Mouse (Mus musculus) frontal cortex, adult (tissue): Measurements from ENCODE around the gene Ss18l2.

Experiments used
- ATAC-seq: cut with Nextera tagmentation; 2 replicates; pipeline ENCODE4 v1.9.2; 2017; ENCODE audit warnings: mild to moderate bottlenecking, moderate library complexity, mixed read lengths; ENCODE audit not compliant: low TSS enrichment

The Ss18l2 gene

DNA sequence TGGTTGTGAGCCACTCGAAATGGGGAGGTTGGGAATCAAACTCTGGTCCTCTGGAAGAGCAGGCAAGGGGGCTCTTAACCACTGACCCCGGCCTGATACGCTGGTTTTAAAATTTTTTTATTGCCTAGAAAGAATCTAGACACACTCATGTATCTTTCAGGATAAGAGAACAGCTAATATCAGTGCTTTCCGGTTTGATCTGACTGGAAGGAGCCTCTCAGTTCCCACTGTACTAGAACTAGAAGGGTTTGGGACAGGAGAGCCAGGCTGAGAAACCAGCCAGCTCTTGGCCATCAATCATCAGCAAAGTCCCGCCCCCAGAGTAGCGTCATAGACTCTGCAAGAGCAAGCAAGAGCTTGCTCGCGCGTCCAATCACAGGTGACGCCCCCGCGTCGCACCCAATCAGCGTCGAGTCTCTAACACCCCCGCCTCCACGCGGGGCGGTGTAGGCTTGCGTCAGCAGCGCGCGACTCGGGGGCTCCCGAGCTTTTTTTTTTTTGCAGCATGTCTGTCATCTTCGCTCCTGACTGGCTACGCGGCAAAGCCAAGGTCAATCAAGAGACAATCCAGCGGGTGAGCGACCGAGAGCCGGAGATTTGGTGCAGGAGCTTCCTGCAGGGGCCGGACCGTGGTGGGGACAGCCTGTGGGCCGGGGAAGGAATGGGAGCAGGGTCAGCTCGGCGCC, at the start of gene Ss18l2:
TSS of gene Ss18l2 (plus strand) at position 432 of the 686 bp plus-strand sequence.
- ATAC-seq: peak; percentile 84

DNA sequence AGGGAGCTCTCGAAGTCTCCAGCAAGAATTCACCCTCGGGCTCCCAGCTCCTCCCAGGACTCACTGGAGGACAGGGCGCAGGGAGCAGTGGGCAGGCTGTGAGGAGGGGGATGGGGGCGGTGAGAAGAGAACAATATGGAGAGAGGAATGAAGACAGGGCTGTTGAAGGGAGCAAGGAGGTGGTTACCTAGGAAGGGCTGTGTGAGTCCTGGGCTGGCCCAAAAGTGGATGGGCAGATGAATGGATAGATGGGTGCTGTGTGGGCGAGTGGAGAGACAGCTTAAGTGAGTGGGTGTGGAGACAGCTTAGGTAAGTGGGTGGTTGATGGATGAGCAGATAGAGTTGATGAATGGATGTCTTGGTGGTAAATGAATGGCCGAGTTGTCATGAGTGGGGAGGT, 46.7 kb upstream of the Ss18l2 start:
- ATAC-seq: peak; percentile 20; the same call in 1 of the 2 replicates

GRCm38 (mm10) chr9:121664104-121664503, 46.0 kb upstream of the Ss18l2 start:
- ATAC-seq: peak; percentile 38

- ATAC-seq: peak; percentile 35
Observed at GRCm38 (mm10) chr9:121666957-121667630, 43.0 kb upstream of the Ss18l2 start.

DNA sequence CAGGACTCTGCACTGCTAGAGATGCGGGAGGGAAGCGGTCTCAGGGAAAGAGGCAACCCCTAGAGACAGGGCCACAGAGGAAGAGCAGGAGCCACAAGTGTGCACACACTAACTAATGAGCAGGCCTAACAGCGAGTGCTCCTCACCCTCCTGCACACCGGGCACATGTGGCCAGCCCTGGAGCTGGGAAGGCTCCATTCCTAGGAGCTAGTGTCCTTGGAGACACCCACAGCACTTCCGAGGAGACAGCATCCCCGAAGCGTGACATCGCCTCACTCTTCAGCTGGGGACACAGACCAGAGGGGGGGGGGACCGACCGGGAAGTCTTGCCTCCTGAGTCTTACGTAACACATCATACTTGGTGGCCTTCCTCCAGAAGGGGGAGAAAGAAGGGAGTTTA, 42.3 kb upstream of the Ss18l2 start:
- ATAC-seq: peak; percentile 19

GRCm38 (mm10) chr9:121669348-121669791, 40.8 kb upstream of the Ss18l2 start:
- ATAC-seq: no peak

DNA sequence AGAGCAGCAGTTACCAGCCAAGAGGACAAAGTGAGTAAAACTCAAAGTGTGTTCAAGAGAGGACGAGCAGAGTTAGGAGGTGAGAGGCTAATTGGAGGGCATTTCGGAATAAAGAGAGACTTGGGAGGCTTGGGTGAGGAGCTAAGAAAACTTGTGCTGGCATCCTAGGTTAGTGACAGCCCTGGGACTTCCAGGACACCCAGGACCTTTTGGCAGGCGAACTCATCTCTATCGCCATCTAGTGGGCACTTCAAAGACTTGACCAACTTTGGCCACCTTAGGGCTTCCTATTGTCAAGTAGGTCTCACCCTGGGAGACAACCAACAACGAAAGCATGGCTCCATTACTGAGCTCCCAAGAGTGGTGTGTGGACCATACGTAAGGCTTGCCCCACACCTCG, 38.8 kb upstream of the Ss18l2 start:
- no peak for ATAC-seq

- no peak for ATAC-seq
Observed at GRCm38 (mm10) chr9:121672311-121672710, 37.8 kb upstream of the Ss18l2 start.

GRCm38 (mm10) chr9:121673716-121674115, 36.4 kb upstream of the Ss18l2 start:
- ATAC-seq: no peak

DNA sequence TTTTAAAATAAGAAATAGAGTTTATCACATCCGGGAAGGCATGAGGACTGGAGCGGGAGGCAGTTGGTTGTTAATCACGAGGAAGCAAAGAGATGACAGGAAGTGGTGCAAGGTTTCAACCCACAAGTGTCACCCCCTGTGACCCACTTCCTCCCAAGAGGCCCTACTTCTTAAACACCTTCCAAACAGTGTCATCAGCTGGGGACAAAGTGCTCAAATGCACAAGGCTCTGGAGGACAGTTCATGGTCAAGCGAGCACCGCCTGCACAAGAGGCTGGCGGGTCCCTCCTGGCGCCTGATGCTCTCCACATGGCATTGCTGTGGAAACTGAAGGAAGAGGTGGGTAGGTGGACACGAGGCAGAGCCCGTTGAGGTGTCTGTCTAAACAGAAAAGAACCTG, 35.1 kb upstream of the Ss18l2 start:
- no peak for ATAC-seq

- ATAC-seq: no peak
Observed at GRCm38 (mm10) chr9:121675556-121675955, 34.6 kb upstream of the Ss18l2 start.

DNA sequence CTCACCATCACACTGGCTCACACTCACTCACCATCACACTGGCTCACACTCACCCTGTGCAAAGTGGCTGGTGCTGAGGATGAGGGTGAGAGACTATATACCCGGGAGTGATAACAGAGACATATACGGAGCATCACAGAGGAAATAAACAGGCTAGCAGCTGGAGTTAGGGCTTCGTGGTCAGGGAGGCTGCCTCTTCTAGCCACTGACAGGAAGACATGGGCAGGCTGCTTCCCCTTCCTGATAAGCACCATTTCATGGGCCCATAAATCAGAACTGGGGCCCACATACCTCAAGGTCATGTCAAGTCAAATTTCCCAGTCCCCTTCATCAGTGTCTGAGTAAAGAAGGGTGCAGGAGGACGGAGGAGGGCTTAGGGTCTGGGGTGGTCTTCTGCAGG, 33.1 kb upstream of the Ss18l2 start:
- no peak for ATAC-seq

DNA sequence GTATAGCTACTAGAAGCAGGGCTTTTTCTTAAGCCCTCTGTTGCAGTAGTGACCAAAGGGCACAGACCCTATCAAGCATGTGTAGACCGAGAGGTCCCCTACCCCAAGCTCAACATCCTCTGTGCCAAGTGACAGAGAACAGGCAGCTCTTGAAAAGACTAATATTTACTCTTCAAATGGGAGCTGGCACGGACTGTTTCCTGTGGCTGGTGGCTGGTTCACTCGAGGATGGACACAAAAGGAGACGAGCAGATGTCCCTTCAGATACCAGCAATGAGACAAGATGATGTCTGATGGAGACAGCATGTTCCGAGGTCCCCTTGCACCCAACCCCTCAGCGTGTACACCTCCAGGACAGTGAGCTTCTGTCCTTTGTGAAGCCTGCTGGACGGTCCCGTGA, 32.7 kb upstream of the Ss18l2 start:
- no peak for ATAC-seq

- peak; percentile 82 for ATAC-seq
Observed at GRCm38 (mm10) chr9:121679549-121679948, 30.6 kb upstream of the Ss18l2 start.

GRCm38 (mm10) chr9:121681191-121681590, 28.9 kb upstream of the Ss18l2 start:
- ATAC-seq: no peak

DNA sequence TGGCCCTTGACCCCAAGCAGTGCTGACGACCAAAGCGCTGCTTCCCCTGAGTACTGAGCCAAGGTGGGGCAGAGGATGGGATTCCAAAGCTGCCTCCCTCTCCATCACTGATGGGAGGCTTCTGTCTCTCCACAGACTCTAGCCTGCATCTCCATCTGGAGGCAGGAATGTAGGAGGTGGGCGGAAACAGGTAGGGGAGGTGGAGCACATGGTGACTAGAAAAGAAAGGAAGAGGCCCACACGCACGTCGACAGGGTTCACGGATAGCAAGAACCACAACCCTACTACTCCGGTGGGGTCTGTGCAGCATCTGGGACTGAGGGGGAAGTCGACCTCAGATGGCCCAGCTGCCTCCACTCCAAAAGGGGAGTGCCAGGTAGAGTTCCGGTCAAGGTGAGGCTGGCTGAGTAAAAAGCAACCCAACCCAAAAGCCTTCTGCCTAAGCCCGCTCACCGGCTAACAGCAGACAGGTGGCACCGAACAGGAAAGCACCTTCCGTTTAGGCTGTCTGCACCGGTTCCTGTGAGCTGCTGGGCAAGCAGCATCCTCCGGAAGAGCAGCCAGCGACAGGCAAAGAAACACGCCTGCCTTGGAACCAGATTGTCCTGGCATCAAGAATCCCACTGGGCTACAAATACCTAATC, 28.0 kb upstream of the Ss18l2 start:
- 0 out of 2 replicates have a peak, but pooled peaks have one; percentile 38 for ATAC-seq

GRCm38 (mm10) chr9:121684702-121685101, 25.4 kb upstream of the Ss18l2 start:
- no peak for ATAC-seq

DNA sequence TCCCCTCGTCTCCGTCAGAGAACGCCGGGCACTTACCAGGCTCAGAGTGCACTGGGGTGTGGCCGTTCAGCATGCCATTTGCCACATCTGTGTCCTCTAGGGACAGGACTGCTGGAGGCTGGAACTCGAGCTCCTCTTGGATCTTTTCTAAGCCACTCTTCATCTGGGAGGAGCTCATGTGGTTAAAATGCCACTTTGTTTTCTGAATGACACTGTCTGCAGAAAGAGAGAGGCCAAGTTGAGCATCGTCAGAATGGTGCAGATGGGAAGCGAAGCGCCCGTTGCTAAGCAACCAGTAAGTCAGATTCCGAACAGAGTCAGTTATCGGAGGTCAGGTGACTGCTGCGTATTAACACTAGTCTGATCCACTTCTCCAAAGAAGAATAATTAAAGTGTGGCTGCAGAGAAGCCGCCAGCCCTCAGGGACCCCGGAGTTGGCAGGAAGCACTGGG, 19.9 kb upstream of the Ss18l2 start:
- ATAC-seq: peak; percentile 85

GRCm38 (mm10) chr9:121690734-121691133, 19.4 kb upstream of the Ss18l2 start:
- ATAC-seq: no peak

- no peak for ATAC-seq
Observed at GRCm38 (mm10) chr9:121694736-121695135, 15.4 kb upstream of the Ss18l2 start.

- peak; percentile 20; the same call in 1 of the 2 replicates for ATAC-seq
Observed at GRCm38 (mm10) chr9:121696626-121697025, 13.5 kb upstream of the Ss18l2 start.

DNA sequence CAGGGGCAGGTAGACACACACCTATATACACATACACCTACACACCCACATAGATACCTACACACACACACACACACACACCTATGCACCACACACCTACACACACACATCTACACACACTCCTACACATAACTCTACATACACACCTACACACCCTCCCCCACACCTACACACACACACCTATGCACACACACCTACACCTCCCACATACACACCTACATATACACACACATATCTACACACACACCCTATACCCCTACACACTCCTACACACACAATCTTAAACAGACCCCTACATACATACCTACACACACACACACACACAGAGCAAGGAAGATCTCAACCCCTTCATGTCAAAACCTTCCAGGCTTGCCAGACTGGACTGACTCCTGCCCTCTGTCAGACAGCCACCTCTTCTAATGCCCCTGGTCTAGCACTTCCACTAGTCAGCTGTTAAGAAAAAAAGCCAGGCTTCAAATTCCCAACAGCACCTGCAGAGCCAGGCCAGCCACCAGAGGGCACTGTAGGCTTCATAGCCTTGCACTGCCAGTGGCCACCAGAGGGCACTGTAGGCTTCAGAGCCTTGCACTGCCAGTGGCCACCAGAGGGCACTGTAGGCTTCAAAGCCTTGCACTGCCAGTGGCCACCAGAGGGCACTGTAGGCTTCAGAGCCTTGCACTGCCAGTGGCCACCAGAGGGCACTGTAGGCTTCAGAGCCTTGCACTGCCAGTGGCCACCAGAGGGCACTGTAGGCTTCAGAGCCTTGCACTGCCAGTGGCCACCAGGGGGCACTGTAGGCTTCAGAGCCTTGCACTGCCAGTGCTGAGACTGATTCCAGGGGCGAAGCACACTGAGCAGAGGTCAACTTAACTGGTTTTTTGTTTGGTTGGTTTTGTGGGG, 12.7 kb upstream of the Ss18l2 start:
- ATAC-seq: peak; percentile 34; the same call in 1 of the 2 replicates
